Mouse (Mus musculus) heart, adult 2 months (tissue): ENCODE data around the gene Csmd2. TPM values are rescaled to one million over a fixed set of nuclear protein-coding genes. Genes with fewer than 3 reads are reported as not detected.

Experiments used
- DNase-seq, 2 experiments: peaks; one replicate each; pipeline ENCODE4 v3.0.0; 2021
- H3K27ac ChIP-seq: fragments of 200-600 bp; 2 replicates; pipeline ENCODE4 v1.8.1; 2022
- H3K27me3 ChIP-seq: fragments of 200-500 bp; 2 replicates; pipeline ENCODE4 v1.6.1; 2012; ENCODE audit warnings: mild to moderate bottlenecking, low read length, inconsistent platforms, mixed read lengths; ENCODE audit not compliant: control insufficient read depth, insufficient read depth
- H3K36me3 ChIP-seq: fragments of 200-500 bp; 2 replicates; pipeline ENCODE4 v1.6.1; 2012; ENCODE audit warnings: low read length, inconsistent platforms; ENCODE audit not compliant: control insufficient read depth, insufficient read depth
- H3K4me1 ChIP-seq: fragments of 200-500 bp; 2 replicates; pipeline ENCODE4 v1.6.1; 2011; ENCODE audit warnings: low read length; ENCODE audit not compliant: control insufficient read depth, insufficient read depth
- H3K4me3 ChIP-seq: fragments of 200-600 bp; 2 replicates; pipeline ENCODE4 v1.8.1; 2022
- H3K79me2 ChIP-seq: fragments of 200-500 bp; replicated peaks from 2 replicates; pipeline ENCODE4 v1.6.1; 2012; ENCODE audit warnings: mild to moderate bottlenecking, inconsistent platforms, low read length, moderate library complexity, mixed read lengths; ENCODE audit not compliant: control insufficient read depth, insufficient read depth
- H3K9ac ChIP-seq: fragments of 200-500 bp; 2 replicates; pipeline ENCODE4 v1.6.1; 2012; ENCODE audit warnings: low read depth, mild to moderate bottlenecking, control low read depth, inconsistent platforms, low read length, mixed read lengths
- CTCF ChIP-seq: fragments of 200-600 bp; IDR thresholded peaks from 2 replicates; pipeline ENCODE4 v1.8.1; 2022; ENCODE audit warnings: antibody characterized with exemption, mild to moderate bottlenecking, moderate library complexity
- EP300 ChIP-seq: fragments of 200-500 bp; IDR thresholded peaks from 2 replicates; pipeline ENCODE4 v1.6.1; 2011; ENCODE audit warnings: low read depth, low read length, control low read depth; ENCODE audit not compliant: insufficient read depth
- POLR2A ChIP-seq: fragments of 200-500 bp; IDR thresholded peaks from 2 replicates; pipeline ENCODE4 v1.6.1; 2011; ENCODE audit warnings: mild to moderate bottlenecking, low read depth, low read length, control low read depth; ENCODE audit not compliant: insufficient read depth
- WGBS: fragments of 180-500 bp; shearing (Covaris S2); methylation state at CpG from one replicate; pipeline ENCODE4 v1.1.7; 2018; 5-methylcytosine and 5-hydroxymethylcytosine counted together
- intact Hi-C: fragments of 180-260 bp; cut with DNase I; formaldehyde crosslinking; loops from one replicate; pipeline ENCODE4 v1.15.1; 2025
- polyA plus RNA-seq: library from polyadenylated mRNA; depleted of rRNA; stranded (reverse); fragments of >200 nt; gene quantifications from 2 replicates; pipeline ENCODE4 v1.2.3, GENCODE M21; 2012
- total RNA-seq, 2 experiments: library from RNA; stranded (reverse); gene quantifications; 2 replicates each; pipeline ENCODE4 v1.2.3; 2021

The Csmd2 gene
- total and polyA plus RNA-seq, 3 experiments, result not detected

GRCm38 (mm10) chr4:128275586-128275985 is 287.9 kb downstream of the Csmd2 start:
- Histone ChIP-seq H3K27ac (no peak overlapping the region), H3K4me1 (no peaks in the 10 kb centered on the region), H3K79me2 (no peaks in the 10 kb centered on the region), H3K9ac (no peak overlapping the region), H3K27me3 (no peaks in the 10 kb centered on the region), H3K36me3 (no peaks in the 10 kb centered on the region), H3K4me3 (no peak overlapping the region)
- TF ChIP-seq POLR2A, result no peak
- no peak for TF ChIP-seq EP300
- no peak for TF ChIP-seq CTCF
- intact Hi-C loops, result no loop called here
- 74% methylated on average over 6 of the region's 6 CpGs for WGBS
- DNase-seq, result no peak

GRCm38 (mm10) chr4:128285009-128285408 is 297.4 kb downstream of the Csmd2 start:
- Histone ChIP-seq H3K36me3 (no peaks in the 10 kb centered on the region), H3K4me3 (no peak overlapping the region), H3K4me1 (no peaks in the 10 kb centered on the region), H3K27me3 (no peaks in the 10 kb centered on the region), H3K27ac (no peak overlapping the region), H3K79me2 (no peaks in the 10 kb centered on the region), H3K9ac (no peak overlapping the region)
- WGBS, result 72% methylated on average over 1 of the region's 1 CpGs
- DNase-seq, result no peak
- TF ChIP-seq CTCF (no peak), EP300 (no peak), POLR2A (no peak)
- intact Hi-C loops, result no loop called here

- Histone ChIP-seq H3K9ac (no peak overlapping the region), H3K36me3 (no peaks in the 10 kb centered on the region), H3K27ac (no peak overlapping the region), H3K4me3 (no peak overlapping the region), H3K4me1 (no peaks in the 10 kb centered on the region), H3K27me3 (no peaks in the 10 kb centered on the region), H3K79me2 (no peaks in the 10 kb centered on the region)
- intact Hi-C loops, result no loop called here
- TF ChIP-seq POLR2A (no peak), EP300 (no peak), CTCF (no peak)
- WGBS, result 66% methylated on average over 7 of the region's 7 CpGs
- DNase-seq, result no peak
Measured at GRCm38 (mm10) chr4:128288095-128288494, 300.4 kb downstream of the Csmd2 start.

- H3K79me2 ChIP-seq, result no peaks in the 10 kb centered on the region
- 68% methylated on average over 8 of the region's 8 CpGs for WGBS
- no peak overlapping the region for H3K4me3 ChIP-seq
- H3K36me3 ChIP-seq, result no peaks in the 10 kb centered on the region
- DNase-seq, result no peak
- H3K27me3 ChIP-seq, result no peaks in the 10 kb centered on the region
- H3K27ac ChIP-seq, result no peak overlapping the region
- TF ChIP-seq POLR2A, result no peak
- TF ChIP-seq CTCF, result no peak
- no peak for TF ChIP-seq EP300
- no peaks in the 10 kb centered on the region for H3K4me1 ChIP-seq
- no peak overlapping the region for H3K9ac ChIP-seq
- intact Hi-C loops, result no loop called here
Measured at GRCm38 (mm10) chr4:128304049-128304448, 316.4 kb downstream of the Csmd2 start.

GRCm38 (mm10) chr4:128306011-128306410 is 318.4 kb downstream of the Csmd2 start:
- Histone ChIP-seq H3K4me3 (no peak overlapping the region), H3K27me3 (no peaks in the 10 kb centered on the region), H3K4me1 (no peaks in the 10 kb centered on the region), H3K36me3 (no peaks in the 10 kb centered on the region), H3K9ac (no peak overlapping the region), H3K27ac (no peak overlapping the region), H3K79me2 (no peaks in the 10 kb centered on the region)
- intact Hi-C loops, result no loop called here
- TF ChIP-seq POLR2A (no peak), CTCF (no peak), EP300 (no peak)
- WGBS, result 87% methylated on average over 8 of the region's 8 CpGs
- DNase-seq, result no peak

GRCm38 (mm10) chr4:128315328-128315727 is 327.7 kb downstream of the Csmd2 start:
- Histone ChIP-seq H3K27ac (no peak overlapping the region), H3K27me3 (no peaks in the 10 kb centered on the region), H3K4me1 (no peaks in the 10 kb centered on the region), H3K79me2 (no peaks in the 10 kb centered on the region), H3K4me3 (no peak overlapping the region), H3K36me3 (no peaks in the 10 kb centered on the region), H3K9ac (no peak overlapping the region)
- 66% methylated on average over 5 of the region's 5 CpGs for WGBS
- intact Hi-C loops, result no loop called here
- DNase-seq, result no peak
- TF ChIP-seq CTCF (no peak), EP300 (no peak), POLR2A (no peak)

GRCm38 (mm10) chr4:128317951-128318350 is 330.3 kb downstream of the Csmd2 start:
- 86% methylated on average over 4 of the region's 4 CpGs for WGBS
- Histone ChIP-seq H3K9ac (no peak overlapping the region), H3K4me3 (no peak overlapping the region), H3K27me3 (no peaks in the 10 kb centered on the region), H3K4me1 (no peaks in the 10 kb centered on the region), H3K27ac (no peak overlapping the region), H3K79me2 (no peaks in the 10 kb centered on the region), H3K36me3 (no peaks in the 10 kb centered on the region)
- intact Hi-C loops, result no loop called here
- TF ChIP-seq CTCF (no peak), EP300 (no peak), POLR2A (no peak)
- no peak for DNase-seq
